Mouse (Mus musculus) large intestine, adult 2 months (tissue): ENCODE measurements around the gene Med19. TPM values are rescaled to one million over a fixed set of nuclear protein-coding genes. Genes with fewer than 3 reads are reported as not detected.
A peak's percentile ranks its signal among the peaks of the same experiment; 100 is the strongest.
"Not testable (repeated sequence)": the region's sequence is repeated elsewhere in the genome, so short reads cannot be mapped to it uniquely, and the experiment has no call there.

Source experiments
- DNase-seq: peaks from one replicate; pipeline ENCODE4 v3.0.0-alpha.2; 2012; ENCODE audit warnings: low read depth, low spot score
- WGBS: fragments of 180-500 bp; shearing (Covaris S2); methylation state at CpG from one replicate; pipeline ENCODE4 v1.1.7; 2018; 5-methylcytosine and 5-hydroxymethylcytosine counted together
- polyA plus RNA-seq: library from polyadenylated mRNA; depleted of rRNA; stranded (reverse); fragments of >200 nt; gene quantifications from 2 replicates; pipeline ENCODE4 v1.2.3, GENCODE M21; 2012

Med19 gene
- polyA plus RNA-seq, 1 experiment: 8.4 TPM

GRCm38 (mm10) chr2:84660253-84660652 is 17.9 kb upstream of the Med19 start:
- DNase-seq: no peak
- 34% methylated on average over 3 of the region's 3 CpGs for WGBS

- DNase-seq: no peak
- WGBS: 46% methylated on average over 2 of the region's 2 CpGs
Observed at GRCm38 (mm10) chr2:84662866-84663265, 15.3 kb upstream of the Med19 start.

- DNase-seq: no peak
- 61% methylated on average over 12 of the region's 12 CpGs for WGBS
Observed at GRCm38 (mm10) chr2:84666081-84666480, 12.1 kb upstream of the Med19 start.

DNA sequence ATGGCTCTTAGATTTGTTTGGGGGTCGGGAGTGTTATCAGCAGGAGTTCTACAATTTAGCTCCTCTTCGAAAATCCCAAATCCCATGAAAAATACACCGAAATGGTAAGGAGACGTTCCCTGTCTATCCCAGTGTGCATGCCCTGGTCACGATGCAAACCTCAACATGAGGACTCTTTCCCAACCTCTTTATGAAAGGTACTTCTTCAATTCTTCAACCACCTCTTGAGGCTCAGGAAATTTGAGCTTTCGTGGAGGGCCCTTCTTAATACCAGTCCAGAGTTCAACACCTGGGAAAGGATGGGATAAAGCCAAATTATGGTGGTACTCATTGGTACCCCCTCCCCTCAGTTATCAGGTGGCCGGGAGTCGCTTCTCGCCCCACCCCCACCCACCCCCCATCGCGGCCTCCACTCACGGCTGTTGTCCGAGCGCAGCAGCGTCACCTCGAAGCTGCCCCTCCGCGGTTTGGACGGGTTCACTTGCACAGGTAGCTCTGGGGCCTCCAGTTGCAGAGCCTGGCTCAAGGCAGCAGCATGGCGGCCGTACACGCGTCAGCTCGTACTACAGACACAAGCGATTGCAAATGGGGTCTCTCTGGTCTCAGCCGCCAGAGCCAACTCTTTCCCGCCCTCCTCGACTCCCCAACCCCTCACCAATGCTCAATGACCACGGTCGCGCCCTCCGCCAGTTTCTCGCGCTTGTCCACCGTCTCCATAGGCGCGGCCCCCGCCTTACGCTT is 8.2 kb upstream of the Med19 start:
- no peak for DNase-seq
- WGBS: 3% methylated on average over 39 of the region's 39 CpGs

- peak; percentile 55 for DNase-seq
- WGBS: under 1% methylated on average over 20 of the region's 20 CpGs
Observed at GRCm38 (mm10) chr2:84670569-84670933, 7.7 kb upstream of the Med19 start, which contains the start of gene Selenoh. Gene Selenoh (minus strand): TSS chr2:84670770.

DNA sequence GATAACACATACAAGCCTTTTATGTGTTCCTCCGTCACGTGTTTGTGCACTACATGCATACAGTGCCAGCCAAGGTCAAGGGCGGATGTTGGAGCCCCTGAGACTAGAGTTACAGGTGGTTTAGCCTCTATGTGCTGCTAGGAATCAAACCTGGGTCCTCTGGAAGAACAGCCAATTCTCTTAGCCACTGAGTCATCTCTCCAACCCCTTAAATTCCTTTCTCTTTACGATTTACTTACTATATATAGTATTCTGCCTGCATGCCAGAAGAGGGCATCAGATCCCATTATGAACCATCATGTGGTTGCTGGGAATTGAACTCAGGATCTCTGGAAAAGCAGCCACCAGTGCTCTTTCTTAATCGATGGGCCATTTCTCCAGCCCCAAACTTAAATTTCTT is 6.7 kb upstream of the Med19 start:
- WGBS: 65% methylated on average over 4 of the region's 5 CpGs
- DNase-seq: not testable (repeated sequence)

- 4% methylated on average over 22 of the region's 22 CpGs for WGBS
Observed at GRCm38 (mm10) chr2:84677270-84677967, 783 bp upstream of the Med19 start.

GRCm38 (mm10) chr2:84679016-84679415 is 814 bp downstream of the Med19 start, which contains the start of gene Tmx2:
Gene Tmx2 (minus strand): TSS chr2:84679140.
- WGBS: 9% methylated on average over 8 of the region's 8 CpGs
- no peak for DNase-seq

More at GRCm38 (mm10) chr2:84677270-84677967, 783 bp upstream of the Med19 start:
- no peak for DNase-seq

DNA sequence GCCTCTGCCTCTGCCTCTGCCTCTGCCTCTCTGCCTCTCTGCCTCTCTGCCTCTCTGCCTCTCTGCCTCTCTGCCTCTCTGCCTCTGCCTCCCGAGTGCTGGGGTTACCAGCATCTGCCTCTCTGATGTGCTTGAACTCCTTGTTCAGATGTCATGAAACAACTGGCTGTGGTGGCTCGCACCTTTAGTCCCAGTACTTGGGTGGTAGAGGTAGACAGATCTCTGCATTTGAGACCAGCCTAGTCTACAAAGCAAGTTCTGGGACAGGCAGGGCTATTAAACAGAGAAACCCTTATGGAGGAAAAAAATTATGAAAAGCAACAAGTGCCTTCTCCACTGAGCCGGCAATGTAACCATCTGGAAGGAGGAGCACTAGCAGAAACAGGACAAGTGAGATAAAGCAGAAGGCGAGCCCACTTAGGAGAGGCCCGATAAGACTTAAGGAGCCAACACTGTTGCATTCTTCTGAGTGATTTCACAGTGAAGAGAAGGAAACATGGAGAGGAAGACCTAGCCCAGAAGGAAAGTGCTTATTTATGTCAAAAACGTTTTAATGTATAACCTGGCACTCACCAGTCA is 4.5 kb downstream of the Med19 start:
- DNase-seq: no peak
- 50% methylated on average over 6 of the region's 6 CpGs for WGBS

GRCm38 (mm10) chr2:84688080-84688844 is 10.1 kb downstream of the Med19 start:
- 82% methylated on average over 2 of the region's 2 CpGs for WGBS
- no peak for DNase-seq

DNA sequence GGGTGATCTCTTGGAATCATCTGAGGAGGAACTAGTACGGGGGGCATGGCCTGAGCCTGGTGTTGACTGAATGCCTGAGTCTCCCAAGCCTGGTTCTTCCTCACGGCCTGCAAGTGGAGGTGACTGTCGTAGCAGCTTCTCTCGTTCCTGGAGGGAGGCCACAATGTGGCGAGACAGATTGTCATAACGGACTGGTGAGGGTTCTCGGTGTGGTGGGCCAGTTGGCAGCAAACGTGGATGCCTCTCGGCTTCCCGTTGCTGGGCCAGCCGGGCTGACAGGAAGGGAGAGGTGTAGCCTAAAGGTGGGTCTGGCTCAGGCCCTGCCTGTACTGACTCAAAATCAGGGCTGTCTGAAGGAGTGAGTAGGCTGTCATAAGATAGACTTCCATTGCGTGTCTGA is 11.8 kb downstream of the Med19 start:
- WGBS: 84% methylated on average over 12 of the region's 12 CpGs

DNA sequence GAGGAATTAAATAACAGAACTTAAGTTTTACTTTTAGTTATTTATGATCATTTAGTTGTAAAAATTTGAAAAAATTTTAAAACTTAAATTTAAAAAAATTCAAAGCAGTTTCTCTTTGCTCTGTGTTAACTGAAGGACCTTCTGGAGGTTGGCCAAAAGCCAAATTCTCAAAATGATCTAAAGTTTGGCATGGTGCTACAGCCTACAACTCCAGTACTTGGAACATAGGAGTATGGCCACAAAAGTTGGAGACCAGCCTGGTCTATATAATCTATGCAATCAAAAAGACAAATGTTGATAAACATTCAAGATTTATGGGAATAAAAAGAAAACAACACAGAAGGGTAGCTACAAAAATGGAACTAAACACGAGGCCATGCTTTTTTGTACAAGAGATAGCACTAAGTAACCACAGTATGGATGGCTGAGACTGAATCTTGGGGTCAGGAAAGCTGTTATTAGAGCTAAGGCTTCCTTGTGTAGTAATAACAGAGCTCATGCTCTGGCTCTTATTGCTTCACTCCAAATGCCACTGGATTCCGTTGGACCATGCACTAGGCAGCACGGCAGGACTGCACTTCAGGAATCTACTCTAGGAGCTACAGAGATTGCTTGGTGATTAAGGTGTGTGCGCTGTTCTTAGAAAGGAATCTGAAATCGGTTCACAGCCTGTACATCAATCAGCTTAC is 16.9 kb downstream of the Med19 start:
- WGBS: 81% methylated on average over 5 of the region's 5 CpGs
- no peak for DNase-seq

More for the DNA sequence above, 11.8 kb downstream of the Med19 start:
- no peak for DNase-seq

DNA sequence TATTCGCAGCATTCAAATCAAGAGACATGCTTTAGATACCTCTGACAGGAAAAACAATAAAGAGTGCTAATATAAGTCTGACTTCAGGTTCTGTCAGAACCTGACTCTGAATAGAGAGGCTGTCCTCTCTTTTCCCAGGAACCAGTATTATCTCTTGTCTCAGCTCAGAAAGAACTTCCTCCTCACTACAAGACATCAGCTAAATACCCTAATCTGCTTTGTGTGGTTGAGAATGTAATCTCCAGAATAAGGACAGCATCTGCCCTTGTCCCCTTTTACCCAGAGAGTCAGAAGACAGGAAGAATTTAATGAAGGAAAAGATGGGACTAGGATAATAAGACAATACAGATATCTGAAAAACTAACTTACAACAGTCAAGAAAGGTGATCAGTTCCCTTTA is 25.3 kb downstream of the Med19 start:
- WGBS: 96% methylated on average over 1 of the region's 1 CpGs
- no peak for DNase-seq

- DNase-seq: no peak
- 52% methylated on average over 5 of the region's 5 CpGs for WGBS
Observed at GRCm38 (mm10) chr2:84704329-84704728, 26.1 kb downstream of the Med19 start.

- no peak for DNase-seq
- WGBS: 36% methylated on average over 1 of the region's 1 CpGs
Observed at GRCm38 (mm10) chr2:84705295-84705694, 27.1 kb downstream of the Med19 start.

DNA sequence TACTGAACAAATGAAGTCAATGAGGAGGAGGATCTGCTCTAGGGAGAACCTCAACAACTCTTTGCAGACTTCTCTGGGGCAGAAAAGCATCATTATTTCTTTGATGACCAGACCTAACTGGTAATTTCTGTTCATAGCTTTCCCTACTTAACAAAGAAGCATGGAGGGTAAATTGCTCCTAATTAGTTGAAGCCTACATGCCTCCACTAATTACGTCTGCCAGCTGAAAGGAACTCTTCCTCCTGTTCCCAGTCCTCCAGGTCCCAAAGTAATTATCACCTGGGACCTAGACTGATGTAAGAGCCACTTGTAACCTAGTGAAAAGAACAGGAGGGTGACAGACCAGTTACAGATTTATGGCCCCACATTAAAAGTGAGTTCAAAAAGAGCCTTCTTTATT is 29.3 kb downstream of the Med19 start:
- no peak for DNase-seq
- WGBS: 56% methylated on average over 1 of the region's 1 CpGs

DNA sequence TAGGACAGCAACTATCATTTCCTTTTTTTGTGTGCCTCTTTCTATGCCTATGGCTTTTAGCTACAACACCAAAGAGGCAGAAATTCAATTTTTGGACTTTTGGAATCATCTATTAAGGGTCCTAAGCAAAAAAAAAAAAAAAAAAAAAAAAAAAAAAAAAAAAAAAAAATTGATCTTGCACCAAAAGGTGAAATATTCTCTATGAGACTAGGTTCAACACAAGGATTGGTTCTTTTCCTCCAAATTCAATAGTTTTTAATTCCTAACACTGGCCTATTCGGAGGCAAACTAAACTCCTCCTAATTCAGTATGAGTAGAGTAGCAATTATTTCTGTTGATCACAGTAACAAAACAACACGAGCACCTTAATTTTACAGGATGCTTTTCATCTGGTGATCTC is 33.7 kb downstream of the Med19 start:
- no peak for DNase-seq
- 81% methylated on average over 2 of the region's 2 CpGs for WGBS

DNA sequence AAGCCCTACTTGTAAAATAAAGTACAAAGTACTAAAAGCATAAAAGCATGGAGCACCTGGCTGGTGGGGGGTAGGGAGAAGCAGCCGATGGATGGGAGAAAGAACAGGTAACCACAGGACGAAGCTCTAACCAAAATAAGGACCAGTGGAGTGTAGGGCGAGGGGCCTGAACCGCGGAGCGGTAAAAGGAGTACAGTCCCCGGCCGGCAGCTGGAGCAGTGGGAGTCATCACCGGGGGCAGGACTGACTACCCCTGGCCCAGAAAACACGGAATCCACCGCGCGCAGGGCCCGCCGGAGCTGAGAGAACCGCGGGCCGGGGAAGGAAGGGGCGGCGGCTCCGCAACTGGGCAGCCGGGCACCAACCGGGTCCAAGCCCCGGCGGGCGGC is 36.2 kb downstream of the Med19 start:
- no peak for DNase-seq
- WGBS: under 1% methylated on average over 25 of the region's 26 CpGs

DNA sequence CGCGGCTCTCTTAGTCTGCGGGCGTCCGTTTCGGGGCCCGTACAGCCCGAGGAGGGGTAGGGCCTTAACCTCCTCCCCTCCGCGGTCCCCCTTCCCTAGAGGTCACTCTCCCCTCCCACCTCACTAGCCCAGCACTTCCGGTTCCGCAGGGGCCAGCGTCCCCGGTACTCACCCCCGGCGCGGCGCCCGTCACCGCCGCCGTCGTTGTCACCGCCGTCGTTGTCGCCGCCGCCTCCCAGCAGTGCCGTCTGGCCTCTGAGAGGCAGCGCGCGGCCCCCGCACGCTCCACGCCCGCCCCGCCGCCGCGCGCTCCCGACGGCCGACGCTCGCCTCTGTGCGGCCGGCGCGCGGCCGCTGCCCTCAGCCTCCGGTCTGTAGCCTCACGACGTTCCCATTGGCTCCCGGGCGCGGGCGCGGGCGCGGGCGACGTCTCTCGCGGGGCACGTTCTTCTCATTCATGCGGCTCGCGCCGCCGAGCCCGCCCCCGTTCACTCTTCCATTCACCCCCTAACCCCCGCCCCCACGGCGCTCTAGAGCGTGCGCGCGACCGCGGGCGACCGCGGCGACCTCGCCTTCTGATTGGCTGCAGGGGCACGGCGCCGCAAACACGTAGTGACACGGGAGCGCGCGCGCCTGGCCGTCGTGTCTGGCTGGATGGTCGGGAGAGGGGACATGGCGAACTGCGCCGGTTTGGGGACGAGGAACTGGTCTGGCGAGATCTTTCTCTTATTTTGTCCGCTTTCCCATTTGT is 36.8 kb downstream of the Med19 start, which contains the start of gene Zdhhc5:
Gene Zdhhc5 (minus strand): TSS at position 370 of the 751 bp plus-strand sequence.
- DNase-seq: peak; percentile 83
- under 1% methylated on average over 106 of the region's 107 CpGs for WGBS
